Mouse (Mus musculus): ENCODE measurements around the gene Itpkb. TPM values are rescaled to one million over a fixed set of nuclear protein-coding genes. Genes with fewer than 3 reads are reported as not detected.

The Itpkb gene
- polyA plus RNA-seq, 1 experiment from 2014 or later = 5.6 TPM

- ATAC-seq (ENCODE audit: insufficient number of reproducible peaks, insufficient read depth, low FRiP score, low read depth) = no peak
- H3K36me3 ChIP-seq (ENCODE audit: control insufficient read depth, insufficient read depth, low read length) = no peaks in the 10 kb centered on the region
- H3K4me1 ChIP-seq (ENCODE audit: control insufficient read depth in 2 of 2, insufficient read depth in 2 of 2, low read length in 2 of 2) = peaks cover 2% of the 10 kb centered on the region in 2 experiments; a peak in 3 of 4 replicates
- no peak overlapping the region for H3K27ac ChIP-seq (replicated peaks in 1 of 2; ENCODE audit: control insufficient read depth in 1 of 2, insufficient read depth in 1 of 2, low read depth in 2 of 2, low read length in 2 of 2)
- H3K9ac ChIP-seq (ENCODE audit: low read length) = no peak overlapping the region
- H3K4me3 ChIP-seq (ENCODE audit: control insufficient read depth in 1 of 2, insufficient read depth in 1 of 2, low read depth in 1 of 2, low read length in 2 of 2) = no peak overlapping the region
- no peak overlapping the region for H3K4me2 ChIP-seq (ENCODE audit: low read length)
- peaks cover 68% of the 10 kb centered on the region for H3K27me3 ChIP-seq (ENCODE audit: control insufficient read depth, insufficient read depth, low read length)
- no peaks in the 10 kb centered on the region for H3K9me3 ChIP-seq (ENCODE audit: control insufficient read depth, low read length)
- WGBS = 16% methylated on average over 7 of the region's 7 CpGs
Observed at GRCm38 (mm10) chr1:180433796-180434566, 103.7 kb downstream of the Itpkb start.

DNA sequence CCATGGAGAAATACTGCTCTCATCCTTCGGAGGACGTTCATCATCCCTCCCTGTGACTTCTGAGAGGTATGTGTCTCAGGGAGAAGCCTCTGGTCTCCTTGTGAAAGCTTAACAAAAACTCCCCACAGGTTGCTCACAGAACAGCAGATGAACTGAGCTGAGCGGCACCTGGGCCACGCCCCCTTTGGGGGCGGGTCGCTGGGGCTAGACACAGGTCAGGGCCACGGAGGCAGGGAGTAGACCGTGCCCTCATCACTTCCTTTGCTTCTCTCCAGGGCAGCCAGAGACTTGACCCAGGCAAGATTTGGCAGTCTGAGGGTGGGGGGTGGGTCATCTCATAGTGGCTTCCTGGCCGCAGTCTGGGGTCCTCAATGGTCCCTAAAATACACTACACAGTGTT, 104.6 kb downstream of the Itpkb start:
- Histone ChIP-seq H3K27ac (replicated peaks in 1 of 2; ENCODE audit: control insufficient read depth in 1 of 2, insufficient read depth in 1 of 2, low read depth in 2 of 2, low read length in 2 of 2) (no peak overlapping the region), H3K9ac (ENCODE audit: low read length) (no peak overlapping the region), H3K4me2 (ENCODE audit: low read length) (no peak overlapping the region), H3K27me3 (ENCODE audit: control insufficient read depth, insufficient read depth, low read length) (peaks cover 73% of the 10 kb centered on the region), H3K36me3 (ENCODE audit: control insufficient read depth, insufficient read depth, low read length) (no peaks in the 10 kb centered on the region), H3K9me3 (ENCODE audit: control insufficient read depth, low read length) (no peaks in the 10 kb centered on the region), H3K4me1 (ENCODE audit: control insufficient read depth in 2 of 2, insufficient read depth in 2 of 2, low read length in 2 of 2) (peaks cover 2% of the 10 kb centered on the region in 2 experiments; a peak in 2 of 4 replicates), H3K4me3 (ENCODE audit: control insufficient read depth in 1 of 2, insufficient read depth in 1 of 2, low read depth in 1 of 2, low read length in 2 of 2) (no peak overlapping the region)
- no peak for ATAC-seq (ENCODE audit: insufficient number of reproducible peaks, insufficient read depth, low FRiP score, low read depth)
- WGBS = 10% methylated on average over 9 of the region's 9 CpGs

DNA sequence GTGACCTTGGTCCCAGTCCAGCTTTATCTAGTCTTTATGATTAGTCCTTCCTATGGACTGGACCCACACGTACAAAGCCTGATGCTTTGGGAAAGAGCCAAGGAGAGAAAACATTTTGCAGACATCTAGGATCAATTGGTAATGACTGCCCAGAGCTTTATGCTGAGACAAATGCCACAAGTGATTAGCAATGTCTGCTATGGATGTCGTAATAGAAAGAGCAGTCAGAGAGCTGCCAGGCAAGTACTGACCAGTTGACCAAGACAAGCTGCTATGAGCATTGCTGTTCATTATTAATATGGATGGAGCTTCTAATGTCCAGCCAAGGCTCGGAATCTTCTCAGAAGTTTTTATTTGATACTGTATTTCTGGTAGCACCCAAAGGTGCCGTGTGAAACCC, 109.2 kb downstream of the Itpkb start:
- H3K9me3 ChIP-seq (ENCODE audit: control insufficient read depth, low read length) = no peaks in the 10 kb centered on the region
- no peak overlapping the region for H3K4me2 ChIP-seq (ENCODE audit: low read length)
- H3K4me1 ChIP-seq (ENCODE audit: control insufficient read depth in 2 of 2, insufficient read depth in 2 of 2, low read length in 2 of 2) = no peaks in the 10 kb centered on the region
- no peaks in the 10 kb centered on the region for H3K36me3 ChIP-seq (ENCODE audit: control insufficient read depth, insufficient read depth, low read length)
- H3K27ac ChIP-seq (replicated peaks in 1 of 2; ENCODE audit: control insufficient read depth in 1 of 2, insufficient read depth in 1 of 2, low read depth in 2 of 2, low read length in 2 of 2) = no peak overlapping the region
- 62% methylated on average over 4 of the region's 4 CpGs for WGBS
- peaks cover 71% of the 10 kb centered on the region for H3K27me3 ChIP-seq (ENCODE audit: control insufficient read depth, insufficient read depth, low read length)
- no peak for ATAC-seq (ENCODE audit: insufficient number of reproducible peaks, insufficient read depth, low FRiP score, low read depth)
- H3K9ac ChIP-seq (ENCODE audit: low read length) = no peak overlapping the region
- no peak overlapping the region for H3K4me3 ChIP-seq (ENCODE audit: control insufficient read depth in 1 of 2, insufficient read depth in 1 of 2, low read depth in 1 of 2, low read length in 2 of 2)

DNA sequence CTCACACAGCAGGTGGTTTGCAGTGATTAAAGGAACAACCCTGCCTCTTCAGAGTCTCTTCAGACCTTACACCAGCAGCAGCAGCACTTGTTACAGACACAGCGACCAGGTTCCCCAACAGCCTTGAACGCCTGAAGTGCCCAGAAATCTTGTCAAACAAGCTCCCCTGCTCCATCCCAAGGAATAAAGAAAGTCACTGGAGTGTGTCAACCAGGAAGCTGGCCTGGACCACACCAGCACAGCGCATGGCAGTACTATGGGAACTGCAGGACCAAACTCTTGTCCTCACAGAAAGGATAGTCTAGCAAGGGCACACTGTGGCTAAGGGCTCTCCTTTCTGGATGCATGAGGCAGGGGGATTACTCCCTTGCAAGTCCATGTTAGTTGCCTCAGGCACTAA, 114.1 kb downstream of the Itpkb start:
- ATAC-seq (ENCODE audit: insufficient number of reproducible peaks, insufficient read depth, low FRiP score, low read depth) = no peak
- Histone ChIP-seq H3K4me3 (ENCODE audit: control insufficient read depth in 1 of 2, insufficient read depth in 1 of 2, low read depth in 1 of 2, low read length in 2 of 2) (no peak overlapping the region), H3K4me2 (ENCODE audit: low read length) (no peak overlapping the region), H3K27ac (replicated peaks in 1 of 2; ENCODE audit: control insufficient read depth in 1 of 2, insufficient read depth in 1 of 2, low read depth in 2 of 2, low read length in 2 of 2) (no peak overlapping the region), H3K36me3 (ENCODE audit: control insufficient read depth, insufficient read depth, low read length) (no peaks in the 10 kb centered on the region), H3K27me3 (ENCODE audit: control insufficient read depth, insufficient read depth, low read length) (peaks cover 46% of the 10 kb centered on the region), H3K4me1 (ENCODE audit: control insufficient read depth in 2 of 2, insufficient read depth in 2 of 2, low read length in 2 of 2) (no peaks in the 10 kb centered on the region; a peak in 1 of 4 replicates), H3K9me3 (ENCODE audit: control insufficient read depth, low read length) (no peaks in the 10 kb centered on the region), H3K9ac (ENCODE audit: low read length) (no peak overlapping the region)
- 54% methylated on average over 3 of the region's 3 CpGs for WGBS

GRCm38 (mm10) chr1:180449641-180450040, 119.4 kb downstream of the Itpkb start:
- Histone ChIP-seq H3K9ac (ENCODE audit: low read length) (no peak overlapping the region), H3K4me1 (ENCODE audit: control insufficient read depth in 2 of 2, insufficient read depth in 2 of 2, low read length in 2 of 2) (no peaks in the 10 kb centered on the region; a peak in 1 of 4 replicates), H3K4me3 (ENCODE audit: control insufficient read depth in 1 of 2, insufficient read depth in 1 of 2, low read depth in 1 of 2, low read length in 2 of 2) (no peak overlapping the region), H3K9me3 (ENCODE audit: control insufficient read depth, low read length) (peaks cover 6% of the 10 kb centered on the region; the same call in 1 of the 2 replicates), H3K4me2 (ENCODE audit: low read length) (no peak overlapping the region), H3K27ac (replicated peaks in 1 of 2; ENCODE audit: control insufficient read depth in 1 of 2, insufficient read depth in 1 of 2, low read depth in 2 of 2, low read length in 2 of 2) (no peak overlapping the region), H3K27me3 (ENCODE audit: control insufficient read depth, insufficient read depth, low read length) (peaks cover 31% of the 10 kb centered on the region), H3K36me3 (ENCODE audit: control insufficient read depth, insufficient read depth, low read length) (no peaks in the 10 kb centered on the region)
- 55% methylated on average over 2 of the region's 2 CpGs for whole genome bisulfite sequencing
- no peak for ATAC-seq (ENCODE audit: insufficient number of reproducible peaks, insufficient read depth, low FRiP score, low read depth)

DNA sequence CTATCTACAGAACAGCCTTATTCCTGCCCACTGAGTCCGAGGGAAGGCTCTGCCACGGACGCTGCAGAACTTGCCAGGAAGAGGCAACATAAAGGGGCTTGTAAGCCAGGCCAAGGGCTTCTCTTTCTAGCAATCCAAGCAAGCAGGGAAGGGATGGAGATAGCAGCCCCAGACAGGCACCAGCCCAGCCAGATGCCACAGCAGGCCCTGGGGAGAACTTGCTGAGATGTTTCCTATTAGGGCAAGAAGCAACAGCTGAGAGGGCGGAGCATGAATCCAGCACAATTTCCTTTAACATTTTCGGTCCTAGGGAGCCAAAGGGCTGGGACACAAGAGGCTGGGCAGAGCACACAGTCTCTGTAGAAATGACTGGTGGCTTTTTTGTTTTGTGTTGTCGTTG, 128.0 kb downstream of the Itpkb start:
- Histone ChIP-seq H3K4me1 (ENCODE audit: control insufficient read depth in 2 of 2, insufficient read depth in 2 of 2, low read length in 2 of 2) (peaks cover 9 to 14% of the 10 kb centered on the region in 2 experiments; a peak in 2 of 4 replicates), H3K9me3 (ENCODE audit: control insufficient read depth, low read length) (no peaks in the 10 kb centered on the region), H3K27me3 (ENCODE audit: control insufficient read depth, insufficient read depth, low read length) (peaks cover 37% of the 10 kb centered on the region), H3K36me3 (ENCODE audit: control insufficient read depth, insufficient read depth, low read length) (no peaks in the 10 kb centered on the region), H3K4me2 (ENCODE audit: low read length) (no peak overlapping the region), H3K27ac (replicated peaks in 1 of 2; ENCODE audit: control insufficient read depth in 1 of 2, insufficient read depth in 1 of 2, low read depth in 2 of 2, low read length in 2 of 2) (no peak overlapping the region), H3K4me3 (ENCODE audit: control insufficient read depth in 1 of 2, insufficient read depth in 1 of 2, low read depth in 1 of 2, low read length in 2 of 2) (no peak overlapping the region), H3K9ac (ENCODE audit: low read length) (no peak overlapping the region)
- WGBS = 37% methylated on average over 6 of the region's 6 CpGs
- ATAC-seq (ENCODE audit: insufficient number of reproducible peaks, insufficient read depth, low FRiP score, low read depth) = no peak

- Histone ChIP-seq H3K4me1 (ENCODE audit: control insufficient read depth in 2 of 2, insufficient read depth in 2 of 2, low read length in 2 of 2) (peaks cover 9 to 14% of the 10 kb centered on the region in 2 experiments; a peak in 2 of 4 replicates), H3K9ac (ENCODE audit: low read length) (no peak overlapping the region), H3K27me3 (ENCODE audit: control insufficient read depth, insufficient read depth, low read length) (peaks cover 37% of the 10 kb centered on the region), H3K27ac (replicated peaks in 1 of 2; ENCODE audit: control insufficient read depth in 1 of 2, insufficient read depth in 1 of 2, low read depth in 2 of 2, low read length in 2 of 2) (no peak overlapping the region), H3K9me3 (ENCODE audit: control insufficient read depth, low read length) (no peaks in the 10 kb centered on the region), H3K4me3 (ENCODE audit: control insufficient read depth in 1 of 2, insufficient read depth in 1 of 2, low read depth in 1 of 2, low read length in 2 of 2) (no peak overlapping the region), H3K4me2 (ENCODE audit: low read length) (no peak overlapping the region), H3K36me3 (ENCODE audit: control insufficient read depth, insufficient read depth, low read length) (no peaks in the 10 kb centered on the region)
- WGBS = 9% methylated on average over 3 of the region's 3 CpGs
- no peak for ATAC-seq (ENCODE audit: insufficient number of reproducible peaks, insufficient read depth, low FRiP score, low read depth)
Observed at GRCm38 (mm10) chr1:180458680-180459079, 128.4 kb downstream of the Itpkb start.

DNA sequence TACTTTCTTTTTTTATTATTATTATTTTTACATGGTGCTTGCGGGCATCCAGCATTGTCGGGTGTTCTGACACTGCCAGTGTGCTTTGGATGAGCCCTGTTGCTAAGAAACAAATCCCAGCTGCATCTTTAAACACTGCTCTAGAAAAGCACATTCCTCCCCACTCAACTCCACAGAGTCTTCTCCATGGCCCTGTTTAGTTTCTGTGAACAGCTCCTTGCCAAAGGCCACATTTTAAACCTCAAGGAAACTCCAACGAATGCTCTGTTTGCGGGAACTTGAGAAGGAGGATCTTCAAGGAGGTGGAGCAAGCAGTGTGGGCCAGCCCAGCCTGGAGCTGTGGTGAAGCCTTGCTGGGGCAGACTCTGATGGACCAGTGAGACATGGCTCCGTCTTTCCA, 130.4 kb downstream of the Itpkb start:
- Histone ChIP-seq H3K27me3 (ENCODE audit: control insufficient read depth, insufficient read depth, low read length) (peaks cover 34% of the 10 kb centered on the region), H3K27ac (replicated peaks in 1 of 2; ENCODE audit: control insufficient read depth in 1 of 2, insufficient read depth in 1 of 2, low read depth in 2 of 2, low read length in 2 of 2) (no peak overlapping the region), H3K9me3 (ENCODE audit: control insufficient read depth, low read length) (no peaks in the 10 kb centered on the region), H3K4me3 (ENCODE audit: control insufficient read depth in 1 of 2, insufficient read depth in 1 of 2, low read depth in 1 of 2, low read length in 2 of 2) (no peak overlapping the region), H3K36me3 (ENCODE audit: control insufficient read depth, insufficient read depth, low read length) (no peaks in the 10 kb centered on the region), H3K9ac (ENCODE audit: low read length) (no peak overlapping the region), H3K4me1 (ENCODE audit: control insufficient read depth in 2 of 2, insufficient read depth in 2 of 2, low read length in 2 of 2) (peaks cover 9 to 14% of the 10 kb centered on the region in 2 experiments; a peak in 2 of 4 replicates), H3K4me2 (ENCODE audit: low read length) (no peak overlapping the region)
- 47% methylated on average over 5 of the region's 5 CpGs for WGBS
- no peak for ATAC-seq (ENCODE audit: insufficient number of reproducible peaks, insufficient read depth, low FRiP score, low read depth)
